Mouse (Mus musculus) ovary, adult 18-20 months (tissue): ENCODE results near the gene Ntan1.
"Not testable (repeated sequence)": the region's sequence is repeated elsewhere in the genome, so short reads cannot be mapped to it uniquely, and the experiment has no call there.

Experiments used
- DNase-seq: peaks from one replicate; pipeline ENCODE4 v3.0.0; 2022; ENCODE audit warnings: low spot score, mixed read lengths

Gene Ntan1

DNA sequence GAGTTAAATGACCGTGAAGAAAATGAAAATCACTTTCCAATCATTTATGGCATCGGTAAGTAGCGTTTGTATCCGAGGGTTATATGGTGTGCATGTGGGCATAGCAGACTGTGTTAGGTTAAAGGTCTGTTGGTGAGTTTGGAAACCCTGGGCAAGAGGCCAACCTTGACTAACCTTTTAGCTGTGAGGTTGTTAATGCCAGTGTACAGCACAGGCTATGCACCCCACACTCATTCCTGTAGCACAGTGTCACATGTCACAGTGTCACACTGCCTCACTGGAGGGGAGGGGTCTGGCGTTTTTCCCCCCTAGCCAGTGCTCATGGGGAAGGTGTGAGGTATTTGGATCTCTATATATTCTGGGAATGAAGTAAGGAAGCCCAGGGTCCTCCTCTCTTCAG, 13.0 kb downstream of the Ntan1 start:
- DNase-seq = no peak

DNA sequence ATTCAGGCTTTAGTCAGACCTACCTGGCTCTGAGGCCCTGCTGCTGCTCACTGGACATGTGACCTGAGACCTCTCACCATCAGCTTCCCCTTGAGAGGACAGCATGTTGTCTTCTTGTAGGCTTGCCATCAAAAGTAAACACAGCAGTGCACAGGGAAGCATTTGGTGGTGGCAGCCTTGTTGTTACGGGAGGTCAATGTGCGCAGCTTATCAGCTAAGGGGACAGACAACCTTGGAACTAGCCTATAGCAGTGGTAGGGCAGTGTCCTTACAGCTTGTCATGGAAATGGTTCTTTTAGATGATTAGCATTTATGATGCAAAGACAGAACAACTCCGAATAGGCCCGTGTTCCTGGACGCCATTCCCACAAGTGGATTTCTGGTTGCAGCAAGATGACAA, 15.7 kb downstream of the Ntan1 start:
- no peak for DNase-seq

DNA sequence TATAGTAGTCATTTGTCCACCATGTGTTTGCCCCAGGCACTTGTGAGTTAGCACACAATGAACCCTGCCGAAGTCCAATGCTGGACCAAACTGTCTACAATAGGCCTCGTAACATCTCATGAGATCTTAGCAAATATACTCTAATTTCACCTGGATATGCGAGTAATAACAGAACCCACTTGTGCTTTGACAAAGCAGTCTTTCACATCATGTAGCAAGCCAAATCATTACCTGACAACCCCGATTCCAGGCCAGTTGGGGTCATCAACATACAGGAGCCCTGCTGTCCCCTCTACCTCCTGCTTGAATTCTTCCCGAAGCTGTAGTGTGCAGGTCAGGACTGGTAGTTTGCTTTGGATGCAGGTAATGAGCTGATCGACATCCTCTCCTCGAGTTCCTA, 21.4 kb downstream of the Ntan1 start:
- DNase-seq = no peak

DNA sequence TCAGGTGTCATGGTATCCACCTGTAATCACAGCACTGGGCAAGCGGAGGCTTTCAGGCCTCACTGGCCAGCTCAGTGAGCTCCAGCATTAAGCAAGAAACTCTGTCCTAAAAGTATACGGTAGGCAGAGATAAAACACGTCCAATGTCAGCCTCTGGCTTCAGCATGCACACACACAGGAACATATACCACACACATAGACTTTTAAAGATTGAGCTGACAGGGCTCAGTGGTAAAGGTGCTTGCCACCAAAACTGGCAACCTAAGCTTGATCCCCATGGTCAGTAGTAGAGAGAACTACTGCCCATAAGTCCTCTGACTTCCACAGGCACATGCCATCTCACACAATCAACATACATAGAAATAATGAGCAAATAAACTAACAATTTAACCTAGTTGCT, 22.3 kb downstream of the Ntan1 start:
- DNase-seq = no peak

DNA sequence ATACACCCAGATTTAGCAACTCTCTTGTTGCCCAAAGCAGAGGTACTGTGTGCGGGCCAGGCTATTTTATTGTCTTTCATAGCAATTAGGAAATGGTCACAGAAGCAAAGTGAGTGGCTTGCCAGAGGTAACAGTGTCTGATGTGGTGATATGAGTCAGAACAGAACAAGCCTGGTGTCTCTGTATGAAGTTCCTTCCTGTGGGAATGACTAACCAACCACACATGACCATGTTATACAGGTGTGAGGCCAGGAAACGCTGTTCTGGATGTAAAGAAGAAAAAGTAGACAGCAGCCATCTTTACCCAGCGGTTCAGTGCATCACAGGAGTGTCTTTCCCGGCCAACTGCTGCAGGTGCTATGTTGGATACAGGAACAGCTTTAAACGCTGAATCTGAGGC, 26.4 kb downstream of the Ntan1 start:
- DNase-seq = no peak

DNA sequence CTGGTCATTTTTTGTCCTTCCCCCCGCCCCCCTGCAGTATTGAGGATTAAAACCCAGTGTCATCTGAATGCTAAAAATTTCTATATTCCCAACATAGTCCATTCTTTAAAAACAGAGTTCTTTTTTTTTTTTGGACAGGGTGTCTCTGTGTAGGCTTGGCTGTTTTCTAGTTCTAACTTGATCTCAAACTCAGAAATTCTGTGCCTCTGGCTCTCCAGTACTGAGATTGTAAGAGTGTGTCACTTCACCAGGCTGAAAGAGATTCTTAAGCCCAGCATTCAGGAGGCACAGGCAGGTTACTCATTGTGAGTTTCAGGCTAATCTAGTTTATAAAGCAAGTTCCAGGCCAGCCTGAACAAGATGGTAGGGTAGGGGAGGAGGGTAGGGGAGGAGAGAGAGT, 28.0 kb downstream of the Ntan1 start:
- DNase-seq = no peak

DNA sequence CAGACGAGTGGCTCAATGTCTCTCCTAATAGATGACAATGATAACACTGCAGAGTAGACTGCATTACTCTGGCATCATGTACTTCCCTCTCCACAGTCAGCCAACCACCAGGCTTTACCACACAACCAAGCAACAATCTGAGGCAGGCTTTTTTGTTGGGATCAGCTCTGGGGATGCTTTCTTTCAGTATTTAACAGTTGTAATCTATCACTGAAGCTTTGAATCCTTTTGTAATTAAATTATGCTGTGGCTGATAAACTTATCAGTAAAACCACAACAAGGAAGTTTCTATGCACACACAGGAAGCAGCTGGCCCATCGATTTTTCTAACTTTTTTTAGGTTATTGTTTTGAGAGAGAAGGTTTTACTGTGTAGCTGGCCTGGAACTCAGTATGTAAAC, 29.7 kb downstream of the Ntan1 start:
- no peak for DNase-seq

DNA sequence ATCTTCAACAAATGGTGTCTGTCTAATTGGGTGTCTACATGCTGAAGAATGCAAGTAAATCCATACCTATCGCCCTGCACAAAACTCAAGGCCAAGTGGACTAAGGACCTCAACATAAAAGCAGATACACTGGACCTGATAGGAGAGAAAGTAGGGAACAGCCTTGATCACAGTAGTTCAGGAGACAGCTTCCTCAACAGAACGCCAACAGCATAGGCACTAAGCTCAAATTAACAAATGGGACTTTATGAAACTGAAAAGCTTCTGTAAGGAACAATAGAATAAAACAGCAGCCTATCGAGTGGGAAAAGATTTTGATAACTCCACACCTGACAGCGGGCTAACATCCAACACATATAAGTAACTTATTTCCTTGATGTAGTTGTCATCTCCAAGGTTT, 32.8 kb downstream of the Ntan1 start:
- no peak for DNase-seq

DNA sequence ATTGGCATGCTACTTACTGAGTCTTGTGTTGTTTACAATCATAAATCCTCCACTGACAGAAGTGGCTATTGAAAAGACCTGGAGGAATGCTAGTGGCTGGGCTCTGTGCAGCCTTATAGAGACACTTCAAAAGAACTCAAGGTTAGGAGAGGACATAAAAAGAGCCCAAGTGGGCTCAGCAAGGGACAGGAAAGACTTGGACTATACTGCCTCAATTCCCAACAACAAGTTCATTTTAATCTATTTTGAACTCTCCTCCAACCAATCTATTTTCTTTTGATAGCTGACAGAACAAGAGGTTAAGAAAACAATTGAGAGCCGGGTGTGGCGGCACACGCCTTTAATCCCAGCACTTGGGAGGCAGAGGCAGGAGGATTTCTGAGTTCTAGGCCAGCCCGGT, 35.2 kb downstream of the Ntan1 start:
- no peak for DNase-seq

DNA sequence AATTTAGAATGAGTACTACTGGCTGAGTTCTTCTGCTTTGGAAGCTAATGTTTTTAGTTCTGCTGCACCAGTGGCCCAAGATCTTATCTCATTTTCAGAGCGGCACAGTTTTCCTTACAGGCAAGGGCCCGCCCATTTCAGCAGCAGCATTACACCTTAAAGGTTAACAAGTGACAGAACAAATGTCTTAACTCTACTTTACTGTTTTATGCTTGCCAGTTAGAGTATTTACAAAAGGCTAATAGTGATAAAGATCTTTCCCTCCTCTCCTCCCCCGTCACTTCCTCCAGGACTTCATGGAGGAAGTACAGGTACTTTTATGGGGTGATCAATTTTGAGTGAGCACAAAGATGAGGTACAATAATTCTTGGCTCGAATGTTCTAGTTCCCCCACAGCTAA, 47.4 kb downstream of the Ntan1 start:
- DNase-seq = no peak

DNA sequence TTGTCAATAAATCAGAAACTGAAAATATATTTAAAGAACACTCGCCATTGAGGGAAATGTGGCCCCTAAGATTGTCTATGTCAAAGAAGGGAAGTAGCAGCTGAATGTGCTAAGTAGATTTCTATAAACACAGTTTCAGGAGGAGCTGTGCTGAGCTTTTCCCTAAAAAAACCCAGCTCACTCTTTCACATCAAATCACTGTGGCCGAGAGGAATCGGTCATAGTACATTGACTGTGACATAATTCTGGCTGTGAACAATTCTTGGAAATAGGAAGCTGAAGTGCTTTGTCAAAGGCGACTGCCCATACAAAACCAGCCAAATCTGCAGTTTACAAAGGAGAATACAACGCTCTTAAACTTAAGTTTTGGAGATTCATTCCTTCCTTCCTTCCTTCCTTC, 48.0 kb downstream of the Ntan1 start:
- no peak for DNase-seq

DNA sequence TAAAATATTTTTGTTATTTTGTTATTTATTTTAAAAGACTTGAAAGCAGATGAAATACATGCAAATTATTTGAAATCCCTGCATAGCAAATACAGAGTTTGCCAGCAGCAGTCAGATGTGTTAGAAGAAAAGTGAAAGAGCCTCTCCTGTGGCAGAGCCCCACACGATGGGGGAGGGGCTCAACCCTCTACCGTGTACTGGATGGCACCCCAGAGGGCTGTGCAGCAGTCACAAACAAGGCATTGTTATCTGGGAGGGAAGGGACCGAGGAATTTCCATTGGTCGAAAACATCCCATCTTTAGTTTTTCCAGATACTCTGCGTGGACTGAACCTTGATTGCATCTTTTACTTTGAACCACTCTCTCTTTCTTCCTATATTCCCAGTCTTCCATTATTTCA, 48.8 kb downstream of the Ntan1 start:
- not testable (repeated sequence) for DNase-seq

DNA sequence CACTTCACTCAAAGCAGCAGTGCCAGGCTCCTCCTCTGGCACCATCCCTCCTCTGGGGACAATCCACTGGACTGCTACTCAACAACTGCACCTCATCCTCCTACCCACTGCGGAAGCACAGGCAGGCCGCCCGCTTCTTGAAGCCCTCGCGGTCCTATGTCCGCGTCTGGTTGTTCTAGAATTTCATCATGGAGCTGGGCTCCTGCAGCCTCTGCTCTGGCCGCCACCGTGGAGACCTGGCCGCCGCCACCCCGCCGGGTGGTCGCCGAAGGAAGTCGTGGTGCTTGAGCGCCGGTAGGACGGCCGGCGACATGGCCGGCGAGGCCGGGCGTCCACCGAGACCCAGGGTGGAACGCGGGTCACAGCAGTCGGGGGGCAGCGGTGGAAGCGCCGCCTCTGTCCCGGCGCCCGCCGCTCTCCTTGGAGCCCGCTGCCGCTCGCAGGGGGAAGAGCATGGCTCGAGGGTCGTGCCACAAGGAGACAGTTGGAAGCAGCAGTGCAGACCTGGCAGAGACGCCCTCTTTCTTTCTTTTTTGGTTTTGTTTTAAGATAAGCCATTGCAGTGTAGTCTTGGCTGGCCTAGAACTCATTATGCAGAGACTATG, 49.4 kb downstream of the Ntan1 start:
- DNase-seq = no peak

DNA sequence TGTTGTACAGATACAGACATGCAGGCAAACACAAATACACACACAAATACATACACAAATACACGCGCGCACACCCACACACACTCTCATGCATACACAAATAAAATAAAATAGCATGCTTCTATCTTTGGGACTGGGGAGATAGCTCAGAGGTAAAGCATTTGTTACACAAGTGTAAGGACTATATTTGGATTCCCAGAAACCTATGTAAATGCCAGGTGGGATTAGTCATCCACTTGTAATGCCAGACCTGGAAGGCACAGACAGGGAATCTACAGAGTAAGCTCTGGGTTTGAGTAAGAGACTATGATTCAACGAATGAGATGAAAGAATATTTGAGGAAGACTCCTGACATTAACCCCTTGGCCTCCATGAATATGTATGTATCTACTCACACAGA, 56.8 kb downstream of the Ntan1 start:
- no peak for DNase-seq

DNA sequence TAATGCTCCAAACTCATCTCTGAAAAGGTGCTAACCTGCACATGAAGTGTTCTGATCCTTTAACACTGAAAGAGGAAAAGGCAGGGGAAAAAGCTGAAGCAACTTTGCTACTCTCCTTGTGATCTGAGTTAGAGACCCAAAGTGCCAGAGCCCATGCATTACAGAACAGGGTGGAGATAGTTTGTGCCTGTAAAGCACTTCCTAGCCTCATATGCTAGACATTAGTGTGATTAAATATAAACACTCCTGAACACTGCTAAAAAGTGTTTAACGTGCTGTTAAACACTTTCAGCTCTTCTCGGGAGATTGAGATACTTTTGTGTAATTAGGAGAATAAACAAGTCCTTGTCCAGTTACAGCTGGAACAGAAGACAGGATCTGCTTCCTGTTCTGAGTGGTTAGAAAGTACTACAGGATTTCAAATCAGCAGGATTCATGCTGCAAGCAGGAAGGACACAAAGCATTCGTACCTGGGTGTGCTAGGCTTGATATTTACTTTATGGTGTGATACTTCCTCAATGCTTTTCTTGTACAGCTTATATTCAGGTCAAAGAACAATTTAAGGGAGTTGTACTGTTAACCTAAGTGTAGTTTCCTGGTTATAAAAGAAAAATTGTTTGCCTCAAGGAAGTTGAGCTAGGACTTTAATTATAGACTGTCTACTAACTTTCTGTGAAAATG, 64.6 kb downstream of the Ntan1 start:
- no peak for DNase-seq
